Mouse (Mus musculus) erythroblast, embryonic 14.5 days (primary cell): ENCODE measurements around the gene Cbx6. TPM values are rescaled to one million over a fixed set of nuclear protein-coding genes. Genes with fewer than 3 reads are reported as not detected.

Experiments used
- H3K27me3 ChIP-seq: 2 replicates; pipeline ENCODE4 v1.6.1; 2012; ENCODE audit warnings: inconsistent platforms; ENCODE audit not compliant: control insufficient read depth
- H3K36me3 ChIP-seq: 2 replicates; pipeline ENCODE4 v1.6.1; 2012; ENCODE audit warnings: mild to moderate bottlenecking, inconsistent platforms; ENCODE audit not compliant: control insufficient read depth
- H3K4me1 ChIP-seq: 2 replicates; pipeline ENCODE4 v1.6.1; 2012; ENCODE audit warnings: inconsistent platforms; ENCODE audit not compliant: control insufficient read depth
- H3K4me3 ChIP-seq: replicated peaks from 2 replicates; pipeline ENCODE3; 2012; ENCODE audit warnings: moderate library complexity, mild to moderate bottlenecking, inconsistent platforms
- H3K9me3 ChIP-seq: 2 replicates; pipeline ENCODE4 v1.6.1; 2012; ENCODE audit warnings: low read length, inconsistent platforms, mixed read lengths; ENCODE audit not compliant: control insufficient read depth
- GATA1 ChIP-seq: IDR thresholded peaks from 2 replicates; pipeline ENCODE4 v1.6.1; 2012; ENCODE audit warnings: low read length, inconsistent platforms, mixed read lengths
- TAL1 ChIP-seq: IDR thresholded peaks from 3 replicates; pipeline ENCODE4 v1.6.1; 2012; ENCODE audit warnings: low read length, inconsistent platforms, mixed read lengths
- polyA plus RNA-seq: library from polyadenylated mRNA; stranded (reverse); fragments of >175 nt; gene quantifications from 2 replicates; pipeline ENCODE4 v1.2.3, GENCODE M21; 2012

Cbx6 gene
- polyA plus RNA-seq, 1 experiment = 2.7 TPM

- Histone ChIP-seq H3K4me1 (no peaks in the 10 kb centered on the region), H3K9me3 (no peaks in the 10 kb centered on the region), H3K27me3 (no peaks in the 10 kb centered on the region), H3K36me3 (no peaks in the 10 kb centered on the region), H3K4me3 (no peak overlapping the region)
- TF ChIP-seq GATA1 (no peak), TAL1 (no peak)
These were observed 32.9 kb upstream of the Cbx6 start for GRCm38 (mm10) chr15:79867260-79868002.

- Histone ChIP-seq H3K4me3 (no peak overlapping the region), H3K9me3 (no peaks in the 10 kb centered on the region), H3K4me1 (no peaks in the 10 kb centered on the region), H3K36me3 (no peaks in the 10 kb centered on the region), H3K27me3 (no peaks in the 10 kb centered on the region)
- TF ChIP-seq GATA1 = no peak
- no peak for TF ChIP-seq TAL1
These were observed 25.3 kb upstream of the Cbx6 start for GRCm38 (mm10) chr15:79859821-79860220.

- no peak overlapping the region for H3K4me3 ChIP-seq
- H3K36me3 ChIP-seq = no peaks in the 10 kb centered on the region
- H3K4me1 ChIP-seq = no peaks in the 10 kb centered on the region
- H3K27me3 ChIP-seq = no peaks in the 10 kb centered on the region
- H3K9me3 ChIP-seq = no peaks in the 10 kb centered on the region
- TF ChIP-seq GATA1 = no peak
- no peak for TF ChIP-seq TAL1
These were observed 24.5 kb upstream of the Cbx6 start for GRCm38 (mm10) chr15:79858979-79859378.

GRCm38 (mm10) chr15:79850143-79850542 is 15.7 kb upstream of the Cbx6 start:
- no peak for TF ChIP-seq GATA1
- TF ChIP-seq TAL1 = no peak
- Histone ChIP-seq H3K36me3 (no peaks in the 10 kb centered on the region), H3K4me1 (no peaks in the 10 kb centered on the region), H3K4me3 (no peak overlapping the region), H3K9me3 (peaks cover 6% of the 10 kb centered on the region; the same call in 1 of the 2 replicates), H3K27me3 (peaks cover 3% of the 10 kb centered on the region)

- Histone ChIP-seq H3K4me1 (no peaks in the 10 kb centered on the region), H3K27me3 (peaks cover 3% of the 10 kb centered on the region), H3K4me3 (no peak overlapping the region), H3K36me3 (no peaks in the 10 kb centered on the region), H3K9me3 (peaks cover 6% of the 10 kb centered on the region; the same call in 1 of the 2 replicates)
- TF ChIP-seq GATA1 (no peak), TAL1 (no peak)
These were observed 12.6 kb upstream of the Cbx6 start for GRCm38 (mm10) chr15:79847100-79847499.

GRCm38 (mm10) chr15:79845986-79846385 is 11.5 kb upstream of the Cbx6 start:
- Histone ChIP-seq H3K4me1 (no peaks in the 10 kb centered on the region), H3K27me3 (peaks cover 8% of the 10 kb centered on the region)
- TF ChIP-seq TAL1 = no peak
- TF ChIP-seq GATA1 = no peak

GRCm38 (mm10) chr15:79842985-79843384 is 8.5 kb upstream of the Cbx6 start:
- H3K27me3 ChIP-seq = peaks cover 11% of the 10 kb centered on the region
- H3K4me3 ChIP-seq = no peak overlapping the region
- no peaks in the 10 kb centered on the region for H3K4me1 ChIP-seq
- H3K36me3 ChIP-seq = no peaks in the 10 kb centered on the region
- H3K9me3 ChIP-seq = no peaks in the 10 kb centered on the region
- TF ChIP-seq GATA1 = no peak

More at GRCm38 (mm10) chr15:79845986-79846385, 11.5 kb upstream of the Cbx6 start:
- H3K36me3 ChIP-seq = no peaks in the 10 kb centered on the region
- no peak overlapping the region for H3K4me3 ChIP-seq
- H3K9me3 ChIP-seq = peaks cover 6% of the 10 kb centered on the region; the same call in 1 of the 2 replicates

GRCm38 (mm10) chr15:79840281-79840680 is 5.8 kb upstream of the Cbx6 start:
- no peaks in the 10 kb centered on the region for H3K4me1 ChIP-seq
- no peak overlapping the region for H3K4me3 ChIP-seq
- H3K36me3 ChIP-seq = no peaks in the 10 kb centered on the region
- TF ChIP-seq TAL1 = no peak
- no peak for TF ChIP-seq GATA1
- peaks cover 10% of the 10 kb centered on the region for H3K27me3 ChIP-seq
- no peaks in the 10 kb centered on the region for H3K9me3 ChIP-seq

GRCm38 (mm10) chr15:79834881-79835260 is 383 bp upstream of the Cbx6 start:
- H3K27me3 ChIP-seq = peaks cover 5% of the 10 kb centered on the region
- TF ChIP-seq GATA1 (no peak), TAL1 (no peak)

More at GRCm38 (mm10) chr15:79834881-79835260, 383 bp upstream of the Cbx6 start:
- H3K36me3 ChIP-seq = peaks cover 9% of the 10 kb centered on the region
- H3K9me3 ChIP-seq = no peaks in the 10 kb centered on the region
- no peak overlapping the region for H3K4me3 ChIP-seq
- peaks cover 33% of the 10 kb centered on the region for H3K4me1 ChIP-seq
